Mouse (Mus musculus) stomach, postnatal 0 days (tissue): ENCODE results near the gene Cacna2d3.

ENCODE experiments used
- CTCF ChIP-seq: IDR thresholded peaks from 2 replicates; pipeline ENCODE4 v1.5.1; 2016; ENCODE audit warnings: antibody characterized with exemption, low read depth, mild to moderate bottlenecking, moderate library complexity
- EP300 ChIP-seq: optimal IDR thresholded peaks from 2 replicates; pipeline ENCODE3; 2016; ENCODE audit warnings: antibody characterized with exemption

GRCm38 (mm10) chr14:29696131-29696530 is 25.5 kb downstream of the Cacna2d3 start:
- peak; percentile 77 for TF ChIP-seq CTCF
- TF ChIP-seq EP300, result no peak
